Mouse (Mus musculus) hindbrain, embryonic 11.5 days (tissue): ENCODE data around the gene Efcab11. TPM values are rescaled to one million over a fixed set of nuclear protein-coding genes. Genes with fewer than 3 reads are reported as not detected.

Source experiments
- ATAC-seq: fragments of 200-750 bp; cut with Nextera tagmentation; 2 replicates; pipeline ENCODE4 v1.8.0; 2017; ENCODE audit warnings: mild to moderate bottlenecking, moderate TSS enrichment, moderate library complexity; ENCODE audit not compliant: low FRiP score
- DNase-seq: peaks from one replicate; pipeline ENCODE4 v3.0.0-alpha.2; 2015; ENCODE audit warnings: low spot score
- H3K27ac ChIP-seq: fragments of 300-500 bp; sonication (generic); 2 replicates; pipeline ENCODE4 v1.5.1; 2014; ENCODE audit warnings: mild to moderate bottlenecking, low read depth, low read length
- H3K27me3 ChIP-seq: fragments of 300-500 bp; sonication (generic); 2 replicates; pipeline ENCODE4 v1.6.1; 2014; ENCODE audit warnings: mild to moderate bottlenecking, low read length, moderate library complexity, mixed read lengths; ENCODE audit not compliant: control insufficient read depth, insufficient read depth
- H3K36me3 ChIP-seq: fragments of 300-500 bp; sonication (generic); 2 replicates; pipeline ENCODE4 v1.6.1; 2014; ENCODE audit warnings: mild to moderate bottlenecking, low read length, moderate library complexity, mixed read lengths; ENCODE audit not compliant: control insufficient read depth, insufficient read depth
- H3K4me1 ChIP-seq: fragments of 300-500 bp; sonication (generic); replicated peaks from 2 replicates; pipeline ENCODE4 v1.6.1; 2014; ENCODE audit warnings: low read length, mixed read lengths; ENCODE audit not compliant: control insufficient read depth, insufficient read depth
- H3K4me2 ChIP-seq: fragments of 300-500 bp; sonication (generic); replicated peaks from 2 replicates; pipeline ENCODE4 v1.6.1; 2014; ENCODE audit warnings: mild to moderate bottlenecking, low read depth, low read length
- H3K4me3 ChIP-seq: fragments of 300-500 bp; sonication (generic); 2 replicates; pipeline ENCODE4 v1.5.1; 2014; ENCODE audit warnings: low read depth, low read length
- H3K9ac ChIP-seq: fragments of 300-500 bp; sonication (generic); 2 replicates; pipeline ENCODE4 v1.6.1; 2014; ENCODE audit warnings: low read depth, low read length
- H3K9me3 ChIP-seq: fragments of 300-500 bp; sonication (generic); 2 replicates; pipeline ENCODE4 v1.6.1; 2016; ENCODE audit warnings: low read length; ENCODE audit not compliant: control insufficient read depth
- WGBS: fragments of 180-500 bp; shearing (Covaris S2); extraction: QIAGEN DNeasy Blood & Tissue Kit; methylation state at CpG from one replicate; pipeline ENCODE4 v1.1.7; 2014; 5-methylcytosine and 5-hydroxymethylcytosine counted together
- polyA plus RNA-seq: library from polyadenylated mRNA; unstranded; fragments of >200 nt; fragmentation: Nextera tagmentation; extraction: Ambion mirVana; gene quantifications from 2 replicates; pipeline ENCODE4 v1.2.1, GENCODE M21; 2014

Efcab11 gene
- polyA plus RNA-seq, 1 experiment from 2014 or later: 25.6 TPM

DNA sequence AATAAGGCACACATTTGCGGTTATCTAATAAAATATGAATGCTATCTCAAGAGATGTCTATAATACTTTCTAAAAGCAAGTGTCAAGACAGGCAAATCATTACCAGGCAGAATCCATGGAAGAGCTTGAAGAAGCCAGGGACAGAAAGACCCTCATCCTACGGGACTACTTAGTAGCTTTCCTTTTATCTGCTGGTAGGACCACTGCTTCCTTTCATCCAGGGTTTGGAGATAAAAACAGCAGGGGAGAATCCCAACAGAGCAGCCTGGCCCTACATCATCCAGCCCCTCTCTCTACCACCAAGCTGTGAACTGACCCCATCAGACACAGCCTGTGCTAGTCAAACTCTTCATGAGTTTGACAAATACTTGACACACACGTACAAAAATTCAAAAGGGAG is 103.8 kb downstream of the Efcab11 start:
- no peak overlapping the region for H3K4me2 ChIP-seq
- no peak overlapping the region for H3K9ac ChIP-seq
- WGBS: 86% methylated on average over 3 of the region's 3 CpGs
- H3K4me1 ChIP-seq: no peaks in the 10 kb centered on the region
- no peaks in the 10 kb centered on the region for H3K36me3 ChIP-seq
- no peaks in the 10 kb centered on the region for H3K9me3 ChIP-seq
- H3K27me3 ChIP-seq: no peaks in the 10 kb centered on the region
- no peak overlapping the region for H3K27ac ChIP-seq
- DNase-seq (no peak), ATAC-seq (no peak)
- no peak overlapping the region for H3K4me3 ChIP-seq

DNA sequence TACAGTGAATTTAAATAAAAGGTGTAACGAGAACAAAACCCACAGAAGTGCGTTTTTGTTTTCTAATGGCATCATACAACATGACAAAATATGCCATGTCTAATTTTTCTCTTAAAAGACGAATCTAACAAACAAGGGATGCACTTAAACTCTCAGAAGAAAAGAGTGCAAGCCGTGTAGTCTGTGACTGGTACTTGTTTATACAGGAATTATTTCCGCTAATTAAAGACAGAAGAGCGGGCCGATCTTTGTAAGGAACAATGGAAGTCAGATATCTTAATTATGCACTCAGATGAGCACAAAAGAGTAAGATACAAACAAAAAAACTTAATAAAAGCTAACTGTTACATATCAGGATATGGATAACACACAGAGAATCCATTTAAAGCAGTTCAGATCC is 104.3 kb downstream of the Efcab11 start:
- Histone ChIP-seq H3K4me2 (no peak overlapping the region), H3K27me3 (no peaks in the 10 kb centered on the region), H3K4me1 (no peaks in the 10 kb centered on the region), H3K9me3 (no peaks in the 10 kb centered on the region), H3K9ac (no peak overlapping the region), H3K27ac (no peak overlapping the region), H3K4me3 (no peak overlapping the region), H3K36me3 (no peaks in the 10 kb centered on the region)
- no peak for ATAC-seq
- no peak for DNase-seq
- WGBS: 72% methylated on average over 7 of the region's 7 CpGs

GRCm38 (mm10) chr12:99776497-99777139 is 107.6 kb downstream of the Efcab11 start:
- ATAC-seq: no peak
- Histone ChIP-seq H3K4me3 (no peak overlapping the region), H3K27me3 (no peaks in the 10 kb centered on the region), H3K36me3 (no peaks in the 10 kb centered on the region), H3K9me3 (no peaks in the 10 kb centered on the region), H3K4me2 (no peak overlapping the region), H3K27ac (no peak overlapping the region), H3K4me1 (no peaks in the 10 kb centered on the region), H3K9ac (no peak overlapping the region)
- no peak for DNase-seq
- WGBS: 54% methylated on average over 8 of the region's 8 CpGs

GRCm38 (mm10) chr12:99774864-99775263 is 109.4 kb downstream of the Efcab11 start:
- ATAC-seq (no peak), DNase-seq (no peak)
- no peaks in the 10 kb centered on the region for H3K27me3 ChIP-seq
- no peaks in the 10 kb centered on the region for H3K9me3 ChIP-seq
- H3K4me3 ChIP-seq: no peak overlapping the region
- H3K4me2 ChIP-seq: no peak overlapping the region
- H3K36me3 ChIP-seq: no peaks in the 10 kb centered on the region
- no peak overlapping the region for H3K27ac ChIP-seq
- H3K9ac ChIP-seq: no peak overlapping the region
- 87% methylated on average over 2 of the region's 2 CpGs for WGBS
- no peaks in the 10 kb centered on the region for H3K4me1 ChIP-seq

DNA sequence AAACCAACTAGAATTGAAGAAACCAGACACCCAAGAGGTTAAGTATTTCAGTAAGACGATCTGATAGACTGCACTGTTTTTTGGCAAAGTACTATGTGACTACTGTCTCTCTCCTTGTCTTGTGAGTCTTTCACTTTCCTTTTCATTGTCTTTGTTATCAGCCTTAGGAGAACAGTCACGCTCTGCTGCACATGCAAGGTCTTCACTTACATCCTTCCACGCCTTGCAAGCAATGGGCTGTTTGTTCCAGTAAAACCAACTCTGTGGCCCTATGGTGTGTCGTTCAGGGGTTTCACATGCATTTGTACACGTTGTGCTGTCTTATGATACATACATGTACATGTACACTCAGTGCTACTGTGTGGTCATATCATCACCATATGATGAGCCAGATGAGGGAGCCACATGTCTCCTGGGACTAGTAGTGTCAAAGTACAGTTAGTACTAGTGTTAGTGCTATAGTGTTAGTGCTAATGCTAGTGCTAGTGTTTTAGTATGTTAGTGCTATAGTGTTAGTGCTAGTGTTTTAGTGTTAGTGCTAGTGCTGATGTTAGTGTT is 110.5 kb downstream of the Efcab11 start:
- H3K4me1 ChIP-seq: no peaks in the 10 kb centered on the region
- no peaks in the 10 kb centered on the region for H3K36me3 ChIP-seq
- H3K4me3 ChIP-seq: no peak overlapping the region
- no peaks in the 10 kb centered on the region for H3K27me3 ChIP-seq
- WGBS: 62% methylated on average over 5 of the region's 5 CpGs
- H3K27ac ChIP-seq: no peak overlapping the region
- no peak overlapping the region for H3K9ac ChIP-seq
- ATAC-seq (no peak), DNase-seq (no peak)
- H3K4me2 ChIP-seq: no peak overlapping the region
- H3K9me3 ChIP-seq: no peaks in the 10 kb centered on the region

- no peak for ATAC-seq
- Histone ChIP-seq H3K9ac (no peak overlapping the region), H3K27me3 (no peaks in the 10 kb centered on the region), H3K9me3 (no peaks in the 10 kb centered on the region), H3K4me3 (no peak overlapping the region), H3K4me1 (no peaks in the 10 kb centered on the region), H3K4me2 (no peak overlapping the region), H3K27ac (no peak overlapping the region), H3K36me3 (no peaks in the 10 kb centered on the region)
- DNase-seq: no peak
- WGBS: 93% methylated on average over 7 of the region's 7 CpGs
These were observed 113.2 kb downstream of the Efcab11 start for GRCm38 (mm10) chr12:99771018-99771417.

GRCm38 (mm10) chr12:99769626-99770025 is 114.6 kb downstream of the Efcab11 start:
- DNase-seq: no peak
- no peaks in the 10 kb centered on the region for H3K36me3 ChIP-seq
- H3K27ac ChIP-seq: no peak overlapping the region
- H3K9ac ChIP-seq: no peak overlapping the region
- no peaks in the 10 kb centered on the region for H3K4me1 ChIP-seq
- no peak overlapping the region for H3K4me3 ChIP-seq
- ATAC-seq: no peak
- H3K27me3 ChIP-seq: no peaks in the 10 kb centered on the region
- no peaks in the 10 kb centered on the region for H3K9me3 ChIP-seq
- H3K4me2 ChIP-seq: no peak overlapping the region
- 95% methylated on average over 3 of the region's 3 CpGs for WGBS

DNA sequence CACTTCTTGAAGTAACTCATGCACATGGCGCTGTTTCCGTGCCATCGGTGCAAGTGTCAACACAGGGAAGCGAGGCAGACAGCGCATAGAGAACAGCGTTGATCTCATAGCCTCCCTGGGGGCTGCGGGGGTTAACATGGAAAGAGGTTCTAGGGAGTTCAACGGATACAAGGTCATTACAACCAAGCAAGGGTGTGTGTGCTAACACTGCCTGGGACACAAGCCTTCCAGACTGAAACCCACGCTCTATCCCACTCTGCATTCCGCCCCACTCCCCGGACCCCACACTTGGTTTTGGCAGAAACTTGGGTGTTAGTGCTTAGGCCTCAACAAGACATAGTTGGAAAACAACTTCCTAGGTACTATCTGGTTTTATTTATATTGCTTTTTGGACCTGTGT is 116.5 kb downstream of the Efcab11 start:
- no peak for DNase-seq
- ATAC-seq: no peak

GRCm38 (mm10) chr12:99765979-99766378 is 118.3 kb downstream of the Efcab11 start:
- no peaks in the 10 kb centered on the region for H3K4me1 ChIP-seq
- DNase-seq (no peak), ATAC-seq (no peak)
- no peaks in the 10 kb centered on the region for H3K27me3 ChIP-seq
- WGBS: 89% methylated on average over 6 of the region's 6 CpGs
- H3K9ac ChIP-seq: no peak overlapping the region
- no peak overlapping the region for H3K27ac ChIP-seq
- no peaks in the 10 kb centered on the region for H3K36me3 ChIP-seq
- H3K4me3 ChIP-seq: no peak overlapping the region
- H3K9me3 ChIP-seq: no peaks in the 10 kb centered on the region
- no peak overlapping the region for H3K4me2 ChIP-seq

More for the DNA sequence above, 116.5 kb downstream of the Efcab11 start:
- no peaks in the 10 kb centered on the region for H3K36me3 ChIP-seq
- no peak overlapping the region for H3K4me3 ChIP-seq
- H3K4me1 ChIP-seq: no peaks in the 10 kb centered on the region
- no peak overlapping the region for H3K27ac ChIP-seq
- H3K27me3 ChIP-seq: no peaks in the 10 kb centered on the region
- no peak overlapping the region for H3K4me2 ChIP-seq
- H3K9ac ChIP-seq: no peak overlapping the region
- WGBS: 90% methylated on average over 11 of the region's 11 CpGs
- H3K9me3 ChIP-seq: no peaks in the 10 kb centered on the region
